Mouse (Mus musculus) adrenal gland, adult 2 months (tissue): Measurements from ENCODE around the gene Fam24a. TPM values are rescaled to one million over a fixed set of nuclear protein-coding genes. Genes with fewer than 3 reads are reported as not detected.

Experiments
- DNase-seq: peaks from one replicate; pipeline ENCODE4 v3.0.0; 2021
- long read RNA-seq: library from polyadenylated mRNA; stranded (forward); transcript quantifications from one replicate; pipeline ENCODE4 v2.0.0, GENCODE M21; 2021
- polyA plus RNA-seq: library from polyadenylated mRNA; depleted of rRNA; stranded (reverse); fragments of >200 nt; gene quantifications from 2 replicates; pipeline ENCODE4 v1.2.3, GENCODE M21; 2012; rRNA removed
- total RNA-seq, 2 experiments: library from RNA; stranded (reverse); gene quantifications; 2 replicates each; pipeline ENCODE4 v1.2.3; 2021

The Fam24a gene
- total RNA-seq = not detected
- polyA plus RNA-seq = not detected in 2 replicates
- long read RNA-seq = 0 reads

- DNase-seq = no peak
These were observed at the start of gene Fam24a for GRCm38 (mm10) chr7:131333564-131333963. Fam24a (plus strand) TSS chr7:131333864.

- no peak for DNase-seq
These were observed 36.5 kb upstream of the Fam24a start for GRCm38 (mm10) chr7:131297151-131297550.

DNA sequence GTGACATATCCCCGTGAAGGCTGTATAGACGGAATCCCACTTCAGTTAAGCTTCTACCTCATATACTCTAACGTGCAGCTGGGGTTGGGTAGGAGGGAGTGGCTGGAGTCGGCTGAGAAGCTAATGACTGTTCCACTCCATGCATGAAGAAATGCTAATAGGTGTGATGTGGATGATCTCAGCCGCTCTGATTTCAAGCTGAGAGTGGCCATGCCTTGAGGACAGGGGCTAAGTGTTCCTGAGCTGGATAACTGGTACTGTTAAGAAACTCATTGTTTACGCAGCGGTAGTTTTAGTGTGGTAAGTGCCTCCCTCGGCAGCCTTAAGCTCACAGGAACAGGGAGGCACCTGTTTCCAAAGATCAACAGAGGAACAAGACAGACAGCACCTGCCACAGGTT, 30.3 kb upstream of the Fam24a start:
- no peak for DNase-seq

DNA sequence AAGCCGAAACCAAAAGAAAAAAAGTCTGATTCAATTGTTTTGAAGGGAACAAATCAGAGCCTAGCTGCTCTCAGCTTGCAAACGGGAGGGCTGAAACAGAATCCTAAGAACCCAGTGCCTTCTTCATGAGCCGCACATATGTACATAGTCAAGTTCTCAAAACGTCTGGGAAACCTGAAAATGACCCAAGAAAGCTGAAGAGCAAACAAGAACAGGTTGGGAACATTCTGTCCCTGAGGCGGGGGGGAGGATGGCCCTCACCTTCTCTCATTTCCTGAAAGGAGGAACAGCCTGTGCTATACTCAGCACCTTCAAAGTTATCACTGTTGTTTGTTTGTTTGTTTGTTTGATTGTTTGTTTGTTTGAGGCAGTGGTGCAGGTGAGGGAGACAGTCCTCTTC, 26.9 kb upstream of the Fam24a start:
- no peak for DNase-seq

- DNase-seq = no peak
These were observed 19.2 kb upstream of the Fam24a start for GRCm38 (mm10) chr7:131314493-131314892.

- no peak for DNase-seq
These were observed 16.1 kb upstream of the Fam24a start for GRCm38 (mm10) chr7:131317587-131317986.

- DNase-seq = no peak
These were observed 15.3 kb upstream of the Fam24a start for GRCm38 (mm10) chr7:131318340-131318739.

- DNase-seq = peak; percentile 5
These were observed 11.5 kb upstream of the Fam24a start, which contains the start of gene Cuzd1 for GRCm38 (mm10) chr7:131322192-131322591. Cuzd1 (minus strand) TSS chr7:131322292.

DNA sequence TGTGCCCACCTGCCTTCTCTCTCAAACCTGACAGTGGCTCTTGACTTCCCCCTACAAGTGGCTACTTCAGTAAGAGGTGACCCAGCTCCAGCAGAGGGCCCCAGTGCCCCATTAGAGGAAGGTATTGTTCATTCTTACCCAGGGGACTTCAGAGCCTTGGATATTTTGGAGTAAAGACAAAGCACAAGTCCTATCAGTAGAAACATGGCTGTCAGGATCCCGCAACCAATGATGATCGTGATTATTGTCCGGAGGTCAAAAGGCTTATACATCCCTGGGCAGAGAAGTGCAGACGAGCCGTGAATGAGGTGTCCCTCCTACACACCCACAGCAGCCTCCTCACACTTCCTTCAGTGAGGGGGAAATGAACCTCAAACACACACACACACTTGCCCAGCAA, 6.6 kb upstream of the Fam24a start:
- DNase-seq = no peak

DNA sequence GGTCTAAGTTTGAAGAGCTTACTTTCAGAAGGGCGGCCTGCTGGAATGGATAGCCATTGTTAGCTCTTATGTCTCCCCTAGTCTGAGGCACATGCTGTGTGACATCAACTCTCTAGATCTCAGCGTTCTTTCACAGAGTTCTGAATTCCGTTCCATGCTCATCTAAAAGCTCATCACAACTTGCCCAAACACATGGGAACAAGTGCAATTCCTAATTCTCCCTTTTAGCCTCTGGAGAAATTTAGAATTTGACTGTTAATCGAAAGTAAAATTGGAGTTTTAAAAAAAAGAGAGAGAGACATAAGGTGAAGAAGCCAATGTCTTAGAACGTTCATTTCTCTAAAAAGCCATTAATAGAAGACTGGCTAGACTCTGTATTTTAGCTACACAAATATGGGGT, 4.2 kb upstream of the Fam24a start, which contains the start of gene Fam24b:
TSS of gene Fam24b (minus strand) at position 101 of the 400 bp plus-strand sequence.
- DNase-seq = no peak

GRCm38 (mm10) chr7:131331688-131332087, 2.0 kb upstream of the Fam24a start:
- no peak for DNase-seq

DNA sequence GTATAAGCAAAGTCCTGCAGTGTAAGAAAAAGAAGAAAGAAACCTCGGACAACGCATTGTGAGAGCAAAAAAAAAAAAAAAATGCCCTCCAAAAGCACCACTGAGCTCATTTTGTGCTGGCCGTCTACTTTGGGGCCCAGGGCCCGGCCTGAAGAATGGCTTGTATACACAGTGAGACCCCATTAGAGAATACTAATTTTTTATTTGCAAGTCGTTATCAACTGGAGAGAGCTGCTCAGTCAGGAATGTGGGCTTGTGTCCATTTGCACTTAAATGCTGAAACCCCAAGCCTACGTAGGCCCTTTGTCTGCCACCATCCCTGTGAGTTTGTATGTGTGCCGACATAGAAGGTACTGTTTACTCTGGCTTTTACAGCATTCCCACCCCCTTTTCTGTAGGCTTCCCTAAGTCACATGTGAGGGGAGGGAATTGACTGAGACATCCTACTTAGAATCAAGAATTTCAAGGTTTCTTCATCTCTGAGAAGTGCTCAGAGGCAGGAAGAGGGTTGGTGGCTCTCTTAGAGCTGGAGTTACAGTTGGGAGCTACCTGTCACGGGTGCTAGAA, 3.9 kb downstream of the Fam24a start:
- DNase-seq = no peak

DNA sequence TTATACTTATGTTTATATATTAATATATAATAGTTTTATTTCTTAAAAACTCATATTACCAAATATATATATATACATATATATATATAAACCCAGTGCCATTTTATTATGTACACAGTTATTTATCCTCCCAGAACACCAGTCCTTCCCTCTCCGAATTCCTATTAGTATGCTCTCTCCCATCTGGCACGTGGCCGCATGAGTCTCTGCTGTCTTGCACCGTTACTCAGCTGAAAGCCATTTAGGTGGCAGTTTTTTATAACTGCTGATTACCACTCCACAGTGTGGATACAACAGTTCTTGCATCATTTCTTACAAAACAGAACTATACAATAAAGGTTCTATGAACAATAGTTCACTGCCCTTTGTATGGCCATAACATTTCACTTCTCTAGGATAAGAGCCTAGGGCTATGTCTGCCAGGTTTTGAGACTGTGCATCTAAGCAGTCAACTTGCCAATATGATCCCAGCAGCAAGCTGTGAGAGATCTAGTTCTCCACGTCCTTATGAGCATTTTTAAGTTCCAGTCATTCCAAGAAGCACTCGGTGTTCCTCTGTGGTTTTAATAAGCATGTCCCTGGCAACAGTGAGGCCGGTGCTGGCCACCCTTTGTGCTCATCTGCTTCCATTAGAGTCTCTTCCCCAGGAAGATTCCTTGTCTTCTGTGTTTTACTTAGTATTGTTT, 12.3 kb downstream of the Fam24a start:
- no peak for DNase-seq

DNA sequence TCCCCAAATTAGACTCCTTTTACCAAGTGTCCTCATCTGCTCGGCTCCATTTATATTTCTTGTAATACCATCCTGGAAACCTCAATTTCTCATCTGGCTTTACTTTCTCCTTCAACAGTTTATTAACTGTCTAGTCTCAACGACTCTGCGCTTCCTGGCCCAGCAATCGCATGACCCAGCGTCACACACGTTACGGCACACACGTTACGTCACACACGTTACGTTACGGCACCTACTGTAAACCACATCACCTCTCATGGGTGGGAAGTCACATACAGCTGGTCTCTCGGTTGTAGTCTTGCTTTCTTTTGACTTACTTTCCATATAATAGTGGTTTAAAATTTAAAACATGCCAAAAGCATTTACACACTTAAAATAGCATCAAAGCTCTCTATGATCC, 22.4 kb downstream of the Fam24a start:
- no peak for DNase-seq

GRCm38 (mm10) chr7:131362269-131362614, 28.6 kb downstream of the Fam24a start:
- DNase-seq = no peak

DNA sequence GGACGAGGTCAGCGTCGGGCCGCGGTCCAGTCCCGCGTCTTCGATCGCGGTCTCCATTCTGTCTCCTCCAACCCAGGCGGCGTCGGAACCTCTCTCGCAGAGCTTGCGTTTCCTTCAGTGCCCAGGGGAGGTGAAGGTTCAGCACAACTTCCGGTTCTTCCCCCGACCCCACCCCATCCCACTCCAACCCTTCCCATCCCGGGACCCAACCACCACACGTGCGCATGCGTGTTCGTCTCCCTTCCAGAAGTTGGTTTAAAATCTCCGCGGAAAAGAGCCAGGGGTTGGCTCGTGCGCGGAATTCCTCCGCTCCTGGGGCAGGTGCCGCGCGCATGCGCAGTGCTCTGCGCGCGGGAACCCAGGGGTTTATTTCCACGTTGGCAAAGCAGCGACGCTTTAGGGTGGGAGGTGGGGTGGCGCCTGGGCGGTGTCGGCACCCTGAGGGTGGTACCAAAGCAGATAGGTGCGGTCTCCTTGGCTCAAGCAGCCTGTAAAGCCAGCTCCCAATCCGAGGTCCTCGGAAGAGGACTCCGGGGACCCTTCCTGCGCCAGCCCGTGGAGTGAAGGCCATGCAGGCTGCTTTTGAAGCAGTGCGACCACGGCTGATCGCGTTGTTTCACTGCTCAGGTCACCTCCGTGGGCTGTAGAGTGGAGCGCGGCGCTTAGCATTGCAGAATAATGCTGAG, 29.1 kb downstream of the Fam24a start, which contains the start of gene 2310057M21Rik:
TSS of gene 2310057M21Rik (minus strand) at position 145 of the 686 bp plus-strand sequence.
- DNase-seq = peak; percentile 96

DNA sequence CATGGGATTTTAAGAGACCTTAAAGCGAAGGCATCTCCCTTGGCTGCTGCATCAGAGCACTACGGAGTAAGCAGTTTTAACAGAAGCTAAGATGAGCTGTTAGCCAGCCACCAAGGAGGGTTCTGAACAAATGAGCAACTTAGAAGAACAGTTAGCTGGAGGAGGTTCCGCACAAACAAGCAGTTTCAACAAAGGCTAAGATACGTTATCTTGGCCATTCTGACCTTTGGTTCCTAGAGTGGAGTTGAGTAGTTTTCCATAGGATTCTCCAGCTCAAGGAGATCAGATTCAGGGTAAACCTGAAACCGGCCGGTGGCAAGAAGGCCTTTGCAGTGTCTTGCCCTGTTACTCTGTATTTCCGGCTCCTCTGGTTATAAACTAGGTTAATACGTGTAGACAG, 30.5 kb downstream of the Fam24a start:
- DNase-seq = no peak

DNA sequence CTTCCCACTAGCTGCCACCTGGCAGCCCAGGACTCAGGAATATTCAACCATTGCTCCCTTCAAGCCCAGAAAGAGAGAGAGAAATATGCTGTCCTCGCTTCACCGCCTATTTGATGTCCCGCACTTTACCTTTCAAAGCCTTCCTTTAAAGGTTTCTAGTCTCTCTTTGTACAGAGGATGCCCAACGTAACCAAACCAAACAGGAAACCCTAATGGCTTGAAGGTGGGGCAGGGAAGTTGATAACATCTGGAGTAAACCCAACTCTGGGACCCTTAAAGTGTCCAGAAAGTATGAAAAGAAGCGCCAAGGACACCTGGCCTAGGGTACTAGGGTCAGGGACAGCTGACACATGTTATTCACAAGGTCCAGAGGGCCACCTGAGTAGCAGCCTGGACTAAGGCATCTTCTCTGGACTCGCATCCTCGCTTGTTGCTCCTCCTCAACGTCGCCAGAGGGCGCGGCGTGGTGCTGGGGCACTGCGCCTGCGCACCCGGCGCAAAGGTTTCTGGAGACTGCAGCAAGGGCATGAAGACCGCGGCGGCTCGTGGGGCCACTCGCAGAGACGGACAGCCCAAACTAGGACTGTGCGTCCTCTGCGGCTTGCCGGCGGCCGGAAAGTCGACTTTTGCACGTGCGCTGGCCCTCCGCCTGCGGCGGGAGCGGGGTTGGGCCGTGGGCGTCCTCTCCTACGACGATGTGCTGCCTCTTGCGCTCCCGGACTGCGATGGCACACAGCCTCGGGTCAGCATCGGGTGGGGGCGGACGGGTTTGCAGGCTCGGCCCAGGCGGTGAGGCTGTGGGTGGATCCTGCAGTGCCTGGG, 37.2 kb downstream of the Fam24a start, which contains the start of gene Pstk:
TSS of gene Pstk (plus strand) at position 494 of the 822 bp plus-strand sequence.
- DNase-seq = peak; percentile 94

DNA sequence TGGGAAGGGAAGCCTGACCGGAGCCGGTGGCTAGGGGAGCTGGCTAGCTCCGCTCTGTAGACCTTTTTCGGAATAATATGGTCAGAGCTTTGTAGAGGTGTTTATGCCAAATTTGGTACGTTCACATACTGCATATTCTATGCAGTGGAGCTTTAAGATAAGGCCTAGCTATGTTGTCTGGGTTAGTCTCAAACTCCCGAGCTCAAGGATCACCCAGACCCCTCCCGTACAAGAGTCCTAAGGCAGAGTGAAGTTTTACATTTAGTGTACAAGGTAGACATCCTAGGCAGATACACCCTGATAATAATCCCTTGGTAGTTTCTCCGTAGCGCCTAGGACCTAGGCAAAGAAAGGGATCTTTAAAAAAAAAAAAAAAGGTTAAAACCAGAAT, 37.8 kb downstream of the Fam24a start:
- no peak for DNase-seq

DNA sequence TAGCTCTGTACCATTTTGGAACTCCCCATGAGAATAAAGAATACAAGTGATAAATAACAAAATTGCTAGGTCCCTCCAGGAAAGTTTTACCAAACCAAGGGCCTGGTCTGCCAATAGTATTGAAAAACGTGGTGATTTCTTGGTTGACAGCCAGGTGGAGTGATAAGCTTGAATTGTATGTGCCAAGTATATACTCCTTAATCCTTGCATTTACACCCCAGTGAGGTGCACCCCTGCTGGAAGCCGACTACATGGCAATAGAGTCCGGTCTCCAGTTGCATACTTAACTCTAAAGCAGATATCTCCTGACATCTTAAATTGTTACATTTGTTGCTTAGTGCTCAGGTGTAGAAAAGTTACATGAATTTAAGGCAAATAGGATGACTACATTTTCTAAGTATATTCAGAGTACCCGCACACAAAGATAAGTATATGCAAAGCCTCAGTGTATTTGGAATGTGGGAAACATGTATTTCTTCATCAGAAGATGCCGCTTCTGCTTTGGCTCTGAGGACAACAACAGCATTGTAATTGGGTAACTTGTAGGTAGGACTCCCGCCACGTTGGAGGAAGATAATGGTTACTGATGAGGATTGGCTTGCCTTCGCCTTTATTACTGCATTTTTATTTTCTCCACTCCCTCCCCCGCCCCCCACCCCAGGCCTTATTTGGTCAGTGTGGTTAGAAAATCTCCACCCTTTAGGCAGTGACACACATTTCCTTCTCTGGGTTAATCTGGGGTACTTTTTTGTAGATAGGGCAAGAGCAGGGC, 38.4 kb downstream of the Fam24a start:
- no peak for DNase-seq
